Mouse (Mus musculus) thymus, postnatal 36 days (tissue): ENCODE results near the gene Sirt4.

Experiments used
- DNase-seq, 2 experiments: peaks; one replicate each; pipeline ENCODE4 v3.0.0; 2022; ENCODE audit warnings: mixed read lengths in 2 of 2

Gene Sirt4

DNA sequence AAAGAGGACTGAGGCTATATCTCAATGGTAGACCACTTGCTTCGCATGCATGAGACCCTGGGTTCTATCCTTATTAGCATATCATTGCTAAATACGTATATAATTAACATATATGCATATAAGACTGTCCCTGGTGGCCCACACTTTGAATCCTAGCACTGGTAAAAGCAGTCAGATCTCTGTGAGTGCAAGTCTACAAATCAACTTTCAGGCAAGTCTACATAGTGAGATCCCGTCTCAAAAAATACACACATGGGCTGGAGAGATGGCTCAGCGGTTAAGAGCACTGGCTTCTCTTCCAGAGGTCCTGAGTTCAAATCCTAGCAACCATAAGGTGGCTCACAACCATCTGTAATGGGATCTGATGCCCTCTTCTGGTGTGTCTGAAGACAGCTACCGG, 6.6 kb upstream of the Sirt4 start:
- DNase-seq = no peak

DNA sequence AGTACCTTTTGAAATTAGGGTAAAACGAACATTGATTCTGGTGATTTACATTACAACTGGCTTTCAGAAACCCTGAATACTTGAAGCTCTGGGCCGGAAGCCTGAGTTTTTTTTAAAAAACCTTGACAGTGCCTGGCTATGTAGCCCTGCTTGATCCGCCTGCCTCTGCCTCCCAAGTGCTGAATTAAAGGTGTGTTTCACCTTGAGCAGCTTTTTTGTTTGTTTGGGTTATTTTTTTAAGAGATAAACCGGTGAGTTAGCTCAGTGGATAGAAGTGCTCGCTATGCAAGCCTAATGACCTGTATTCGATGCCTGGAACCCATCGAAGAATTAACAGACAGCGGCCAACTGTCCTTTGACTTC, 6.1 kb upstream of the Sirt4 start:
- DNase-seq = no peak

DNA sequence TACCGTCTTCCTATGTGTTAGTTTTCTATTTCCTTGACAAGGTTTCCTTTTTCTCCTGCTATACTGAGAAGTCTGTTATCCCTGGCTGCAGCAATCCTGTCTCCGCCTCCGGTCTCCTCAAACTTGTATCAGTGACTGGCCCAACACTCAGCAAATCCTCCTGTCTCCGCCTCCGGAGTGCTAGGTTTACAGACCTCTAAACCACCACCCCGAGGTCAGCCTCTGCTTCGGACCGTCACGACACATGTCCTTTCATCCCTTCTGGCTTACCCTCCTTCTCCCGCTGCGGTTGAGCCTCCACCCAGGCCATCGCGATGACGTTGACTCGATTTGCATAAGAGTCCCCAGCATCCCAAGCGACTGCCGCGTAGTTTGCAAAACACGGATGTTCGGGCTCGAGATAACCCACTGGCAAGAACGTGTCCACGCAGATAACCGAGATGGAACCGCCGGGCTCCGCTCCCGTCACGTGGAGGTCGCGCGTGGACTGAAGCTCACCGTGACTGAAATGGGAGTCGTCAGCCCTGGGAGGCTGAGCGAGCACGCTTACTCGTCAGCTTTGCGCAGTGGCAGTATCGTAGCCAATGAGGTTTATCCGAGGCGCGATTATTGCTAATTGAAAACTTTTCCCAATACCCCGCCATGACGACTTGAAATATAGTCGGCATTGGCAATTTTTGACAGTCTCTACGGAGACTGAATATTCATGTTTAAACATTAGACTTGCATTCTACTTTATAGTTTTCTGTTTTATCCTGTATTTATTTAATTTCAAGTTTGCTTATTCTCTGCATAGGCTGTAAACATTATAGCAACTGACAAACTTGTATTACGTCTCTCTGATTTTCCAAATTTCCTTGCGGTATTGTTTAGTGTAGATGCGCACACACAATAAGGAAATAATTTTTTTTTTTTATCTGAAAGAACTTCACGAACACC, 5.4 kb upstream of the Sirt4 start:
- peak; percentile 83 to 84 for DNase-seq

DNA sequence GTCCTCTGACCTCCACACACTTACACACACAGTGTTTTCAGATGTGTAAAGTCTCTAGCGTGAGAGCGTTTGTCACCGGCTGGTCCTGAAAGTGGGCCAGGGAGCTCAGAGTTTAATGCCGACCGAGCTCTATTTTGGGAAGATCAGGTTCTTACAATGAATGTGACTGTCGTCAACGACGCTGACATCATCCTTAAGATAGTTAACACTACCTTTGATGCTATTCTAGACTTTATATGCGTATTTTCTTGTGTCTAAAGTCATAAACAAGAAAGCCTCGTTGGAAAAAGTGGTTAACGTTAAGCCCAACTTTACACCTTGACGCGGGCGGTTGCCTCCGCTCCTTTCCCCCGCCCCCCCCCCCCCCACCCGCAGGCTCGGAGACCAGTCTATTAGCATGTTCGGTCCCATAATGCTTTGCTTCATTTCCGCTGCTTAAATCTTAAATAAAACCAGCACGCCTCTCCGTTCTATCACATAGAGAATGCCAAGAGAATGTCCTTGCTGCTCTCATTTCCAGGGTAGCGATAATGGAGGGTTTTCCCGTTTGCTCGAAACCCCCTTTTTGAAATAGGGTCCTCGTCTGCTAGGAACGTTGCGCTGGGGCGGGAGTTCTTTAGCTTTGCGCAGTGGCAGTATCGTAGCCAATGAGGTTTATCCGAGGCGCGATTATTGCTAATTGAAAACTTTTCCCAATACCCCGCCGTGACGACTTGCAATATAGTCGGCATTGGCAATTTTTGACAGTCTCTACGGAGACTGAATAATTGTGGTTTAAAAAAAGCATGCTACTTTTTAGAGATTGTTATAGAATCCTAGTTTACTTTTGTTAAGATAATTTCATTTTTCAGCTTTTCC, 4.5 kb upstream of the Sirt4 start:
- peak; percentile 80 for DNase-seq

DNA sequence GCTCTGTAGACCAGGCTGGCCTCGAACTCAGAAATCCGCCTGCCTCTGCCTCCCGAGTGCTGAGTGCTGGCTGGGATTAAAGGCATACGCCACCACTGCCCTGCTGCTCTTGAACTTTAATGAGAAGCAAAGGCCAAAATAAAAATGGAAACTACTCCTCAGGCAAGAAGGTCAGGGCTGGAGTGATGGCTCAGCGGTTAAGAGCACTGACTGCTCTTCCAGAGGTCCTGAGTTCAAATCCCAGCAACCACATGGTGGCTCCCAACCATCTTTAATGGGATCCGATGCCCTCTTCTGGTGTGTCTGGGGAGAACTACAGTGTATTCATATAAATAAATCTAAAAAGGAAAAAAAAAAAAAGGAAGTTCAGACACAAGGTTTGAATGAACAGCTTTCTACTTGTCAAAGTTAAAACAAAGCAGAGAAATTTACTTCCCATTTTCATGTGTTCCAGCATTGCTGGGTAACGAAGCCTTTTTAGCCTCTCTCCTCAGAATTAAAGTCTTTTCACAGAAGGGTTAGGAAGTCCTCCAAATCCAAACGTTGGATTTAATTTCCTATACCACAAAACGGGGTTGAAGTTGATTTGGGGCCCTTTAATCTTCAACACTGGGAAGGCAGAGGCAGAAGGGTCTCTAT, 3.5 kb upstream of the Sirt4 start:
- no peak for DNase-seq

DNA sequence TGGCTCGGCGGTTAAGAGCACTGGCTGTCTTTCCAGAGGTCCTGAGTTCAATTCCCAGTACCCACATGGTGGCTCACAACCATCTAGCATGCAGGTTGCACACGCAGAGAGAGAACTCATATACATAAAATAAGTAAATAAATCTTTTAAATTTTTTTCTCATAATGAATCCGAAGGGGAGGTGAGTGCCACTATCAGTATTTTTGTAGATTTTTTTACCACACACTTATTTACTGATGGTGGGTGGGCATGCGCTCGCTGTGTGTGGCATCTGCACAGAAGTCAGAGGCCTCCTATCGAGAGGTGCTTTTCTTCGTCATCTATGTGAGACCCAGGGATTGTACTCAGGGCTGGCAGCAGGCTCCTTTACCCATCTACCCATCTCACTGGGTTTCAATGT, 2.8 kb upstream of the Sirt4 start:
- DNase-seq = no peak

DNA sequence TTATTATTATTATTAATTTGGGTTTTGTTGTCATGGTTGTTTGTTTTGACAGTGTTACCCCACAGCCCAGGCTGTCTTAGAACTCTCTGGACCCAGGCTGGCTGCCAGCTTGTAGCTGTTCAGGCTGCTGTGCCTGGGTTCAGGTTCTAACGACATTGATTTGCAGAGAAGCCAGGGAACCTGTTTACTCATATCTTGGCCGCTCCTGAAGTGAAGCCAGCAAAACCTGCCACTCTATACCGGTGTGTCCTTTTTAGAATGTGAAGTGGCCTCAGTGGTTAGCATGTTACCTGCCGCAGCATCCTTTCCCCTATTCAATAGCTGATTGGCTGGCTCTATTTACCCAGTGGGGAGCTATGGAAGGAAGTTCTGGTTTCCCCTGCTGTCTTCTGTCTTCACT, 2.2 kb upstream of the Sirt4 start:
- DNase-seq = no peak

DNA sequence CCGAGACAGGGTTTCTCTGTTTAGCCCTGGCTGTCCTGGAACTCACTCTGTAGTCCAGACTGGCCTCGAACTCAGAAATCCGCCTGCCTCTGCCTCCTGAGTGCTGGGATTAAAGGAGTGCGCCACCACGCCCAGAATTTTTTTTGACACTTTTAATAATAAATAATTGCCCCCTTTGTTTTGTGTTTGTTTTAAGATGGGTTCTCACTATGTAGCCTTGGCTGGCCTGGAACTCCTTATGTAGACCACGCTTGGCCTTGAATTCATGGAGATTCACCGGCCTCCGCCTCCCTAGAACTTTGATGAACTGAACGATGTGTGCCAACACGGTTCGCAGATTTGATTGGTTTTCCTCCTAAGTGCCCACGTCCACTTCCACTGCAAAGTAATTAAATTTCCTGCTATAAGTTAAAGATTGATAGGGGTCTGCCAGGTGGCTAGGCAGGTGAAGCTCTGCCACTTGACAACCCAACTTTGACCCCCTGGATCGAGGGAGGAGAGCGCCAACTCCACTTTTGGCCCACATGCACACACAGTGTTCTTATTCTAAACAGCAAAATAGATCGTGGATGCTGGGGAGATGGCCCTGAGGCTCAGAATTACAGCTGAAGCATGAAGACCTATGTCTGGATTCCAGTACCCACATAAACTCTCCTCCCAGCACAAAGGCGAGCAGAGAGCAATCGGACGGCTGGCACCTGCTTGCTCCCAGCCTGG, 1.1 kb upstream of the Sirt4 start:
- DNase-seq = no peak

DNA sequence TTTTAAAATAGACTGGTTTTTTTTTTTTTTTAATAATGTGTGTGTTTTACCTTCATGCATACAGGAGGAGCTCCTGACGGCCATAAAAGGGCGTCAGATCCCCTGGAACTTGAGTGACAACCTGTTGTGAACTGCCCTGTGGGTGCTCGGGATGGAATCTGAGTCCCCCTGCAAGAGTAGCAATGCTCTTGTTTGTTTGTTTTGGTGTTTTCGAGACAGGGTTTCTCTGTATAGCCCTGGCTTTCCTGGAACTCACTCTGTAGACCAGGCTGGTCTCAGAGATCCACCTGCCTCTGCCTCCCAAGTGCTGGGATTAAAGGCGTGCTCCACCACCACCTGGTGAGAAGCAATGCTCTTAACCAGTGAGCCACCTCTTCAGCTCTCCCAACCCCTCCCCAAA, 471 bp upstream of the Sirt4 start:
- DNase-seq = no peak

DNA sequence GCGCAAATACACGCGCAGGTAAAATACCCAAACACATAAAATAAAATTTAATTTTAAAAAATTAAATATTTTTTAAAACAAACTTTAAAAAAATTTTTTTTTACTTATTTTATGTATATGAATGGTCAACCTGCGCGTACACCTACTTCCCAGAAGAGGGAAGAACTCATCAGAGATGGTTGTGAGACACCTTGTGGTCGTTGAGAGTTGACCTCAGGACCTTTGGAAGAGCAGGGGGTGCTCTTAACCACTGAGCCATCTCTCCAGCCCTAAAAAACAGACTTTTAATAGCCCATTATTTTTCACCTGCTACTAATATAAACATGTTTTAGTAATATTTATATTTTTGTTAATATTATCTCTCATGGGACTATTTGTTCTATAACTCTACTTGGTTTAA, 1.1 kb downstream of the Sirt4 start:
- DNase-seq = no peak

DNA sequence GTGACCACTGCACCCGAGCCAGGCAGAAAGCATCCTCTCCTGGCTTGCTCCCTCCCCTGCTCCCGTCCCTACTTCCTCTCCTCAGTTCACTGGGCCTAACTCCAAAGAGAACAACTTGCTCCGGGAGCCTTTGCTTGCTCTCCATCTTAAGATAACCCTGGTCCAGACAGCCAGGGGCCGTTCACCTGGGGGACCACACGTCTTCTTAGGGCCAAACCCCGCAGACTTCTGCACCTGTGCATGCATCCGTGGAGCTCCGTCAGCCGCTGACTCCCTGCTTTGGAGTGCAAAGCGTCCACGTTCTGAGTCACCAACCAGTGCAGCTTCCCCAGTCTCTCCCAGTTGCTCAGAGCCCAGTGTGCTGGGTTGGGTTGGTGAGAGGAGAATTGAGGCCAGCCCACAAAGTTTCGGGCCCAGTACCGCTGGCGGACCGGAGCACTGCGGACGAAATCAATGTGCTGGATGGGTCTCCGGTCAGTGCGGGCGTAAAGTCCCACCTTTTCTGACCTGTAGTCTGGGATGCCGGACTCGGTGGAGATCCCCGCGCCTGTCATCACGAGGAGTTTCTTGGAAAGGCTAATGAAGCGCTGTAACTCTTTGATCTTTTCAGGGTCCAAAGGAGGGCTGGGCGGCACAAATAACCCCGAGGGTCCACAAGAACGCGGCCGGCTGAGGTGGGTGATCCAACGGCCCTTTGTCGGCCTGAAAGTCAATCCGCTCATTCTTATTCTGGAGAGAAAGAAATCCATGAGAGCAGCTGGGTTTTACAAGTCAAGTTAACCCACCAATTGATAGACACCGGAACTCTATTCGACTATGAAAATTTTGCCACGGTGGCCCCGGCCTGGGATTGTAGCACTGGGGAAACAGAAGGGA, 1.9 kb downstream of the Sirt4 start:
- peak in 1 of 2 experiments; percentile 28 for DNase-seq

DNA sequence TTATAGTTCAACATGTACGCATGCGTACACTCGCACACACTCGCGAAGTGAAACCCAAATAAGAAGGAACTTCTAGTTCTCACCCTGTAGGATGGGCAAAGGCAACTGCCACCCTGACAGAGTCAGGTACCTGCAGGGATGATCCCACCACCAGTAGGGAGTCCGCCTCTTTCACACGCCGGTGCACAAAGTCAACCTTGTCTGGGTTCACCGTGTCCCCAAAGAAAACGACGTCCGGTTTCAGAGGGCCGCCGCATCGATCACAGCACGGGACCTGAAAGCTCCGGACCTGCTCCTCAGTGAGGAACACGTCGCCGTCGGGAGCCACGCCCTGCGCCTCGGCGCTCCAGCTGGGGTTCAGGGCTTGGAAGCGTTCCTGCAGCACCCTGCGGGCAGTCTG, 4.4 kb downstream of the Sirt4 start:
- DNase-seq = peak; percentile 23 to 32

DNA sequence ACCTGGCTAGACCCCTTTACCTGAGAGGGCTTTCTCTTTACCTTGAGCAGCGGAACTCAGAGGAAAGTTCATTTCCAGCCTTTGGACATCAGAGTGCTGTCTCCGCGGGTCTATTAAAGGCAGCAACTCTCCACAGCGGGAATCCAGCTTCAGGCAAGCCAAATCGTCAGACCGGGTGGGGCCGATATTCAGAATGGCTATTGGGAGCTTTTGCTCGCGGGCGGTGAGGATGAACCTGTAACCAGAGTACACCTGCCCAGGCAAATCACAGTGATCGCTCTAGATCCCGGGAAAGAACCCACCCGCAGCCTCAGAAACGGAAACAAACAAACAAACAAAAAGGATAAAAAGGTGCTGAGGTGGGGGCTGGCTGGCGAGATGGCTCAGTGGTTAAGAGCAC, 5.0 kb downstream of the Sirt4 start:
- no peak for DNase-seq

DNA sequence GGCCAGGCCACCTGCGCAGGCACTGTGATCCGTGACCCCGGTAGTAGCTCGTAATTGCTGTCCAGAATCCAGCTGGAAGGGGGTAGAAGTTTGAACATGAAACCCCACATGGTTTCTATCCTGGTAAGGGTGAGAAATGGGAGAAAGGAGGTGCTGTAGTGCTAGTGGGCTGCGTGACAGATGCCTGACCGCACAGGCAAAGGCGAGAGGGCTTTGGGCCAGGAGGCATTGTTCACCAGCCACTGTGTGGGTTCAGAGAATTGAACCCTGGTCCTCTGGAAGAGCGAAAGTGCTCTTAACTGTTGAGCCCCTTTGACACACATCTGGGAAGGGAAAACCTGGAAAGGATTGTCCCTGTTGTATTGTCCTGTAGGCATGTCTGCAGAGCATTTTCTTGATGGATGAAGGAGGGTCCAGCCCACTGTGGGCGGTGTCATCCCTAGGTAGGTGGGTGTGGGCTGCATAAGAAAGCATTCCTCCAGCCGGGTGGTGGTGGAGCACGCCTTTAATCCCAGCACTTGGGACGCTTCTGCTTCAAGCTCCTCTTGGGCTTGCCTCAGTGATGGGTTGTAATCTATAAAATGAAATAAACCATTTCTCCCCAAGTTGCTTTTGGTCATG, 8.3 kb downstream of the Sirt4 start:
- no peak for DNase-seq

DNA sequence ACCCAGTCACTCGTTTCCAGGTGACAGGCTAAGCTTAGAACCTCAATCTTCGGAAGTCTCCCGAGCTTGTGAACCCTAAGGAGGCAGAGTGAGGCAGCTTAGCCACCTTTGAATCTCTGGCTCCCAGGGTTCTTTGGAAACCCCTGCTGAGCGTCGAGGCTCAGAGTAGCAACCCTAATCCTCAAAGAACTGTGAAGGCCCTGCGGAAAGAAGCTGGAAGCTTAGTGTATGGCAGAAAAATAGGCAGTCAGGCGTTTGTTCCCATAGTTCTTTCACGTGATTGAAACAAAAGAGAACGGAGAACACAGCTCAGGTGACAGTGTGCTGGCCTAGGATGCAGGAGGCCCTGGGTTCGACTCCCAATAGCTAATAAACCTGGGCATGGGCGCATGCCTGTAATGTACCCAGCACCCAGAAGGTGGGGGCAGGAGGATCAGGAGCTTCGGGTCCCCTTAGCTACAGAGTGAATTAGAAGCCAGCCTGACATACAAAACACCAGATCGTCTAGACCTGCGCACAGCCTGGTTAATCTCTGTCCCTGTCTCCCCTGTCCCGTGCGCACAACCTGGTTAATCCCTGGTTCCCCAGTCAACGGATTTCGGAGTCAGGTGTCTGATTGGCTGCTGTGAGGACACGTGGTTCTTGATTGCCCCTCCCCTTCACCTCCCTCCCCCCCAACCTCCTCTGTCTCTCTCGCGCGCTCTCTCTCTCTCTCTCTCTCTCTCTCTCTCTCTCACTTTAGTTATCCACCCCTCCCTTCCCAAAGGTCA, 9.0 kb downstream of the Sirt4 start:
- DNase-seq = no peak

DNA sequence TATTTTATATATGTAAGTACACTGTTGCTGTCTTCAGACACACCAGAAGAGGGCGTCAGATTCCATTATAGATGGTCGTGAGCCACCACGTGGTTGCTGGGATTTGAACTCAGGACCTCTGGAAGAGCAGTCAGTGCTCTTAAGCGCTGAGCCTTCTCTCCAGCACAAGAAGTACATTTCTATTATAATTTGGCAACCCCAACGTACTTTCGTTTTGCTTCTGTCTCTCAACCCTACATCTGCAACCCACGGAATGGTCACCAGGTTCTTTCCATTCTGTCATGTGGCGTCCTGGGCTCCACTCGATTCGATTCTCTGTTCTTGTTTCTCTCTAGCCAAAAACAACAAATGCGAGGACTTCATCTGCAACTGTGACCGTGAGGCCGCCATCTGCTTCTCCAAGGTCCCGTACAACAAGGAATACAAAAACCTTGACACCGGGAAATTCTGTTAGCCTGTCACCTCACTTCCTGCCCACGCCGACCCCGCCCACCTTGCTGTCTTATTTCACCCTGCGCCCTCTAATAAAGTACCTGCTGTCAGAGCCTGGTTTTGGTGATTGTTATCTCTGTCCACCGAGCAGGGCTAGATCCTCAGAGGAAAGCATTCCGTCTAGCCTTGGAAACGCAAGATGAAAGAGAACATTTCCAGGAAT, 10.2 kb downstream of the Sirt4 start:
- no peak for DNase-seq

DNA sequence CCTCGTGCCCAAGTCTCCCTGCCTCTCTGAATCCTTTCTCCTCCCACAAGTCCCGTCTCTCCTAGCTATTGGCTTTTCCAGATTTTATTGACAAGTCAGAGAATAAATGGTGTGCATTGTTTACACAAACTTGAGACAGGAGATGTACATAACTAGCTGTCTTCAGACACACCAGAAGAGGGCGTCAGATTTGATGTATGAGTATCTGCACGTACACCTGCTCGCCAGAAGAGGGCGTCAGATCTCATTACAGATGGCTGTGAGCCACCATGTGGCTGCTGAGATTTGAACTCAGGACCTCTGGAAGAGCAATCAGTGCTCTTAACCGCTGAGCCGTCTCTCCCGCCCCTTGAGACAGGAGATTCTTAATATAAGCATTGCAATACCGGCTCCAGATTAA, 11.3 kb downstream of the Sirt4 start:
- DNase-seq = no peak

DNA sequence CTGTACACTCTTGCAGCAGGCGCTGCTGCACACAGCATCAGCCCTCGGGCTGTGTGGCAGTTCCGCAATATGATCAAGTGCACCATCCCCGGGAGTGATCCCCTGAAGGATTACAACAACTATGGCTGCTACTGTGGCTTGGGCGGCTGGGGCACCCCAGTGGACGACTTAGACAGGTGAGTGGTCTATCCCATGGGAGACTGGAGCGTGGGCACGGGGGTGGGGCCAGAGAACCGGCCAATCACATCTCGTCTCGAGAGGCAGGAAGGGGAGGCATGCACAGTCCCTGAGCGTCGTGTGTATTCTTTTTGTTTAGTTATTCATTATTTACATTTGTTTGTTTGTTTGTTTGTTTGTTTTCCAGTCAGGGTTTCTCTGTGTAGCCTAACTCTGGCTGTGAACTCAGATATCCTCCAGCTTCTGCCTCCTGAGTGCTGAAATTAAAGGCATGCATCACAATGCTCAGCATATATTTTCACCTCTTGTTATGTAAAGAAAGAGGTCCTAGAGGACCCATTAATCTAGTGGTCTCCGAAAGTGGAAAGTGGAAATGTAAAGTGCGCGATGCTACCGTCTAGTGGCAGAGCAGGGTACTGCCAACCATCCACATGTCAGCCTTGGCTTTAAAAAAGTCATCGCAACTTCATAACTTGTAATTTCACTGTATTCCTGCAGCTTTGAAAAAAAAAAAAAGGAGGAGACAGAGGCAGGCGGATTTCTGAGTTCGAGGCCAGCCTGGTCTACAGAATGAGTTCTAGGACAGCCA, 13.6 kb downstream of the Sirt4 start:
- peak; percentile 47 to 65 for DNase-seq

DNA sequence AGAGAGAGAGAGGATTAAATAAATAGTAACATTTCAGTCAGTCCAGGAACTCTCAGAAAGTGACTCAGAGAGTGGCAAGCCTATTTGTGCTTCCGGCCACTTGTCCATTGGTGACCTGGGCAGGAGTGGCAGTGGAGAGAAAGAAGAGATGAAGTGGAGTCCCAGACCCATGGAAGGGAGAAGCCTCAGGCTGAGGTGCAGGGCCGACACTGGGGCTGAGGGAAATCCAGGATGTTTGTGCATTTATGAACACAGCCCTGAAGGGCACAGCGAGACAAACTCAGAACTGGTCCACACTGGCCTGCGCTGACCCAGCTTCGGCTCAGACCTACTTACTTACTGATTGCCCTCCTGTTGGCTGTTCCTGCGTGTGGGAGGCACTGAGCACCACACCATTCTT, 14.7 kb downstream of the Sirt4 start:
- DNase-seq = no peak
